Mouse (Mus musculus): ENCODE results near the gene Adam12.

- TF ChIP-seq CTCF (IDR thresholded peaks at IDR 0.05; ENCODE audit: borderline replicate concordance, insufficient read depth, low read depth, low read length) (no peak), POLR2A (IDR thresholded peaks at IDR 0.05; ENCODE audit: borderline replicate concordance, insufficient read depth, low read length) (no peak)
Observed at GRCm38 (mm10) chr7:133946757-133947345, 285.1 kb downstream of the Adam12 start.

All from cerebellum, adult 2 months (tissue).